Mouse (Mus musculus): ENCODE results near the gene Lbhd2. TPM values are rescaled to one million over a fixed set of nuclear protein-coding genes. Genes with fewer than 3 reads are reported as not detected.

Lbhd2 gene
- polyA plus RNA-seq, 1 experiment from 2014 or later = 1.9 TPM

GRCm38 (mm10) chr12:111445890-111446613 lies 39.4 kb downstream of the Lbhd2 start:
- H3K9me3 ChIP-seq = no peaks in the 10 kb centered on the region
- H3K4me1 ChIP-seq (replicated peaks) = peaks cover 23% of the 10 kb centered on the region
- peak overlapping the region; percentile 53 for H3K4me2 ChIP-seq
- no peak for ATAC-seq (ENCODE audit: low FRiP score, low read depth)
- H3K27ac ChIP-seq (replicated peaks) = no peak overlapping the region
- peaks cover 98% of the 10 kb centered on the region for H3K27me3 ChIP-seq
- H3K9ac ChIP-seq = no peak overlapping the region
- 8% methylated on average over 27 of the region's 27 CpGs for WGBS
- peak overlapping the region; percentile 31 for H3K4me3 ChIP-seq
- no peaks in the 10 kb centered on the region for H3K36me3 ChIP-seq

- no peak overlapping the region for H3K27ac ChIP-seq (replicated peaks)
- peaks cover 23% of the 10 kb centered on the region for H3K4me1 ChIP-seq (replicated peaks)
- H3K9me3 ChIP-seq = no peaks in the 10 kb centered on the region
- no peak for ATAC-seq (ENCODE audit: low FRiP score, low read depth)
- H3K4me3 ChIP-seq = no peak overlapping the region
- WGBS = 31% methylated on average over 5 of the region's 5 CpGs
- H3K36me3 ChIP-seq = no peaks in the 10 kb centered on the region
- peaks cover 98% of the 10 kb centered on the region for H3K27me3 ChIP-seq
- no peak overlapping the region for H3K9ac ChIP-seq
- H3K4me2 ChIP-seq = no peak overlapping the region
These were observed 40.1 kb downstream of the Lbhd2 start for GRCm38 (mm10) chr12:111446745-111447144.

GRCm38 (mm10) chr12:111447350-111447749 lies 40.7 kb downstream of the Lbhd2 start:
- ATAC-seq (ENCODE audit: low FRiP score, low read depth) = no peak
- Histone ChIP-seq H3K9ac (no peak overlapping the region), H3K27me3 (peaks cover 97% of the 10 kb centered on the region), H3K27ac (replicated peaks) (no peak overlapping the region), H3K4me3 (no peak overlapping the region), H3K4me2 (no peak overlapping the region), H3K4me1 (replicated peaks) (peaks cover 19% of the 10 kb centered on the region), H3K9me3 (no peaks in the 10 kb centered on the region), H3K36me3 (no peaks in the 10 kb centered on the region)
- 17% methylated on average over 9 of the region's 9 CpGs for WGBS

DNA sequence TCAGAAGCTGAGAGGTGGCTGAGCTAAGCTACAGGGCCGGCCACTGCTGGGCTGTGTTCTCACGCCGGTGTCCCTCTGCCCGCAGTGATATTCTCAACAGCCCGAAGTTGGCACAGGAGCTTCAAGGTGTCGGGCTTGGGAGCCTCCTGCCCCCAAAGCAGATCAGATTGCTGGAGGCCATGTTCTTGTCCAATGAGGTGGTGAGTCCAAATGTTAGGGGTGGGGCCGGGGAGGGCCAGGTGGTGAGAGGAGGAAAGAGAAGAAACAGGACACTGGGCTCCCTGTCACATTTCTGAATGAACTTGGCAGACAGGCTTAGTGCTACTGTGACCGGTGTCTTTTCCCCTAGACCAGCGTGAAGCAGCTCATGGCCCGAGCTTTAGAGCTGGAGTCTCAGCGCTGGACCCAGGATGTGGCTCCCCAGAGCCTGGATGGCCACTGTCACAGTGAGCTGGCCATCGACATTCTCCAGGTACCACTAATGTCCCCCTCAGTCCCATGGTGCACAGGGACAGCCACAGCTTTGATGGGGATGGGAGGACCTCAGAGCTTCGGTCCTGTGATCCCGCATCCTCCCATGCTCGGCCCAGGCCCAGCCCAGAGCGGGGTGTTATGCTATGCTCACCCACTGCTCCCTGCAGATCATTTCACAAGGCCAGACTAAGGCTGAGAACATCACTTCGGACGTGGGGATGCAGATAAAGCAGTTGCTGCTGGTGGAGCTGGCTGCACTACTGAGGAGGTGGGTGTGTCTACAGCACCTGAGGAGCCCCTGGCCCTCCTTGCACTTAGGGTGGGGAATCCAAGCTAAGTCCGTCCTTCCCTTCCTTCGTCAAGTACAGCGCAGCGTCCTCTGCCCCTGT lies 41.5 kb downstream of the Lbhd2 start:
- Histone ChIP-seq H3K4me2 (no peak overlapping the region), H3K4me1 (replicated peaks) (peaks cover 14% of the 10 kb centered on the region), H3K9ac (no peak overlapping the region), H3K9me3 (no peaks in the 10 kb centered on the region), H3K36me3 (no peaks in the 10 kb centered on the region), H3K27ac (replicated peaks) (no peak overlapping the region), H3K4me3 (no peak overlapping the region), H3K27me3 (peaks cover 92% of the 10 kb centered on the region)
- ATAC-seq (ENCODE audit: low FRiP score, low read depth) = no peak
- WGBS = 20% methylated on average over 22 of the region's 22 CpGs

DNA sequence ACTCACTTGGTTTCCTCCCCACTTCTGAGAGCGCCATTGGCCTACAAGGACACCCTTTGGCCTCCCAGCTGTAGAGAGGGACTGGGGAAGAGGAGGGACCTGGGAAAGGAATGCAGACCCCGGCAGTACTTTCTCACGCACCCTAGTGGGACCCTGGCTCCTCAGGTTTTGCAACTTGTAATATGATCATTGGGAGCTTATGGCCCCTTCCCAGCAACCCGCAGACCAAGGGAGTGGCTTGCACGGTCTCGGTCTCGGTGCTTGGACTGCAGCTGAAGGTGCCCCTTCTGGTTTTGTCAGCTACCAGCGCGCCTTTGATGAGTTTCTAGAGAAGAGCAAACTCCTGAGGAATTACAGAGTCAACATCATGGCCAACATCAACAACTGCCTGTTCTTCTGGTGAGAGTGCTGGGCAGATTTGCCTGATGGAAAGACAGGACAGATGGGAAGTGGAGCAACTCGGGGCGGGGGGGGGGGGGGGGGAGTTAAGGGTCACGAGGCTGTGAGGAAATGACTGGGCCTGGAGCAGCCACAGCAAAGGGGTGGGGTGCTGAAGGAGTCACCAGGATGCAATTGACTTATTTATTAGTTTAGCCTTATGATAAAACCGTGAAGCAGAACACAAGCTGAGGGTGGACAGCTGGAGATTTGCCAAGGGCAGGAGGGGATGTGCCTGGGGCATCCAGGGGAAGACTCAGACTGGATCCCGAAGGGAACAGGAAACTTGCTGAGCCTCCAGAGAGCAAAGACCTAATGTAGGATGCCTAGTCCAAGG lies 42.5 kb downstream of the Lbhd2 start:
- Histone ChIP-seq H3K4me1 (replicated peaks) (peaks cover 14% of the 10 kb centered on the region), H3K4me3 (no peak overlapping the region), H3K9me3 (no peaks in the 10 kb centered on the region), H3K36me3 (no peaks in the 10 kb centered on the region), H3K9ac (no peak overlapping the region), H3K27me3 (peaks cover 82% of the 10 kb centered on the region), H3K27ac (replicated peaks) (no peak overlapping the region), H3K4me2 (no peak overlapping the region)
- WGBS = 23% methylated on average over 13 of the region's 14 CpGs
- ATAC-seq (ENCODE audit: low FRiP score, low read depth) = no peak

GRCm38 (mm10) chr12:111450359-111450758 lies 43.8 kb downstream of the Lbhd2 start:
- Histone ChIP-seq H3K4me2 (no peak overlapping the region), H3K36me3 (no peaks in the 10 kb centered on the region), H3K27me3 (peaks cover 70% of the 10 kb centered on the region), H3K9ac (no peak overlapping the region), H3K27ac (replicated peaks) (no peak overlapping the region), H3K4me1 (replicated peaks) (peaks cover 13% of the 10 kb centered on the region), H3K9me3 (no peaks in the 10 kb centered on the region), H3K4me3 (no peak overlapping the region)
- 50% methylated on average over 6 of the region's 6 CpGs for WGBS
- no peak for ATAC-seq (ENCODE audit: low FRiP score, low read depth)

GRCm38 (mm10) chr12:111451561-111451960 lies 45.0 kb downstream of the Lbhd2 start:
- no peak overlapping the region for H3K9ac ChIP-seq
- H3K4me3 ChIP-seq = no peak overlapping the region
- no peak overlapping the region for H3K27ac ChIP-seq (replicated peaks)
- H3K9me3 ChIP-seq = no peaks in the 10 kb centered on the region
- no peak for ATAC-seq (ENCODE audit: low FRiP score, low read depth)
- no peak overlapping the region for H3K4me2 ChIP-seq
- H3K27me3 ChIP-seq = peaks cover 60% of the 10 kb centered on the region
- peaks cover under 1% of the 10 kb centered on the region; the same call in 1 of the 2 replicates for H3K4me1 ChIP-seq (replicated peaks)
- WGBS = 86% methylated on average over 7 of the region's 7 CpGs
- no peaks in the 10 kb centered on the region for H3K36me3 ChIP-seq

GRCm38 (mm10) chr12:111454021-111454420 lies 47.4 kb downstream of the Lbhd2 start:
- H3K36me3 ChIP-seq = no peaks in the 10 kb centered on the region
- no peaks in the 10 kb centered on the region for H3K4me1 ChIP-seq (replicated peaks)
- H3K4me3 ChIP-seq = no peak overlapping the region
- H3K27me3 ChIP-seq = peaks cover 36% of the 10 kb centered on the region
- no peak overlapping the region for H3K4me2 ChIP-seq
- no peaks in the 10 kb centered on the region for H3K9me3 ChIP-seq
- H3K9ac ChIP-seq = no peak overlapping the region
- 40% methylated on average over 4 of the region's 4 CpGs for WGBS
- H3K27ac ChIP-seq (replicated peaks) = no peak overlapping the region
- ATAC-seq (ENCODE audit: low FRiP score, low read depth) = no peak

GRCm38 (mm10) chr12:111454543-111455280 lies 48.1 kb downstream of the Lbhd2 start:
- no peak for ATAC-seq (ENCODE audit: low FRiP score, low read depth)
- no peaks in the 10 kb centered on the region for H3K36me3 ChIP-seq
- H3K4me1 ChIP-seq (replicated peaks) = no peaks in the 10 kb centered on the region
- 76% methylated on average over 10 of the region's 10 CpGs for WGBS
- H3K9ac ChIP-seq = no peak overlapping the region
- H3K4me2 ChIP-seq = no peak overlapping the region
- no peaks in the 10 kb centered on the region for H3K9me3 ChIP-seq
- H3K27me3 ChIP-seq = peaks cover 31% of the 10 kb centered on the region
- no peak overlapping the region for H3K27ac ChIP-seq (replicated peaks)
- no peak overlapping the region for H3K4me3 ChIP-seq

DNA sequence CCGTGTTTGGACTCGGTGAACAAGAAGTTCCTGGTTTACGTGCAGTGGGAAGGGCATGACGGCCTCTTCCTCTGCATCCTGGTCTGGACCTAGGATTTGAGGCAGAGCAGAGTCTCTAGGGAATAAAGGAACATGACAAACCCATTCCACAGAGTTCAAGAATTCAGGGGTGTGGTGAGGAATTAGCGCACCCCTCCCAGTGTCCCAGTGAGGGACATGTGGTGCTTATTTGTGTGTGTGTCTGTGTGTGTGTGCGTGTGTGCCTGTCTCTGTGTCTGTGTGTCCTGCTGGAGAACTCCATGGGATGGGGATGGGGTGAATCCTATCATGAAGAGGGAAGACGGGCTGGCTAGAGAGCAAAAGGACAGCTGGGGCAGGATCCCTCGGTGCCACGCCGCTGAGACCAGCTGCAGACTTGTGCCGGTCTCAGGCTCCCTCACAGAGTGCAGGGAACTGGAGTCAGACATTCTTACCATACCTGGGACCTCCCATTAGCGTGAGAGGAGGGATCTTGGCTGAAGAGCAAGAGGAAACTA lies 48.8 kb downstream of the Lbhd2 start:
- ATAC-seq (ENCODE audit: low FRiP score, low read depth) = no peak
- WGBS = 68% methylated on average over 12 of the region's 12 CpGs
- no peaks in the 10 kb centered on the region for H3K9me3 ChIP-seq
- no peaks in the 10 kb centered on the region for H3K36me3 ChIP-seq
- no peak overlapping the region for H3K27ac ChIP-seq (replicated peaks)
- H3K4me3 ChIP-seq = no peak overlapping the region
- H3K27me3 ChIP-seq = peaks cover 24% of the 10 kb centered on the region
- H3K4me2 ChIP-seq = no peak overlapping the region
- no peak overlapping the region for H3K9ac ChIP-seq
- 0 out of 2 replicates have a peak, but pooled peaks cover 4% of the 10 kb centered on the region for H3K4me1 ChIP-seq (replicated peaks)

GRCm38 (mm10) chr12:111455860-111456259 lies 49.3 kb downstream of the Lbhd2 start:
- H3K9ac ChIP-seq = no peak overlapping the region
- H3K27ac ChIP-seq (replicated peaks) = no peak overlapping the region
- H3K4me1 ChIP-seq (replicated peaks) = 0 out of 2 replicates have a peak, but pooled peaks cover 4% of the 10 kb centered on the region
- H3K4me3 ChIP-seq = no peak overlapping the region
- H3K27me3 ChIP-seq = peaks cover 19% of the 10 kb centered on the region
- no peak for ATAC-seq (ENCODE audit: low FRiP score, low read depth)
- no peaks in the 10 kb centered on the region for H3K9me3 ChIP-seq
- no peak overlapping the region for H3K4me2 ChIP-seq
- WGBS = 69% methylated on average over 8 of the region's 8 CpGs
- no peaks in the 10 kb centered on the region for H3K36me3 ChIP-seq

Measured in hindbrain, embryonic 15.5 days (tissue).